Mouse (Mus musculus): ENCODE data around the gene Sipa1l1. TPM values are rescaled to one million over a fixed set of nuclear protein-coding genes. Genes with fewer than 3 reads are reported as not detected.

Sipa1l1 gene
- polyA plus RNA-seq, 1 experiment, result 35.1 TPM

GRCm38 (mm10) chr12:82206857-82207647 lies 37.9 kb downstream of the Sipa1l1 start:
- TF ChIP-seq POLR2A (IDR thresholded peaks at IDR 0.05; ENCODE audit: borderline replicate concordance, insufficient read depth, low read length) (no peak), CTCF (IDR thresholded peaks at IDR 0.05; ENCODE audit: borderline replicate concordance, insufficient read depth, low read depth, low read length) (no peak)
- 94% methylated on average over 8 of the region's 8 CpGs for WGBS

GRCm38 (mm10) chr12:82208046-82208445 lies 38.9 kb downstream of the Sipa1l1 start:
- TF ChIP-seq POLR2A (IDR thresholded peaks at IDR 0.05; ENCODE audit: borderline replicate concordance, insufficient read depth, low read length), result no peak
- TF ChIP-seq CTCF (IDR thresholded peaks at IDR 0.05; ENCODE audit: borderline replicate concordance, insufficient read depth, low read depth, low read length), result no peak
- Histone ChIP-seq H3K27ac (ENCODE audit: insufficient read depth, low read length) (no peak overlapping the region), H3K4me1 (ENCODE audit: control insufficient read depth, insufficient read depth, low read length) (0 out of 2 replicates have a peak, but pooled peaks cover 2% of the 10 kb centered on the region), H3K27me3 (ENCODE audit: control insufficient read depth, insufficient read depth, low read length) (no peaks in the 10 kb centered on the region), H3K4me3 (replicated peaks; ENCODE audit: insufficient read depth, low read depth, low read length) (no peak overlapping the region)
- 95% methylated on average over 3 of the region's 3 CpGs for WGBS
- DNase-seq, result no peak

More at GRCm38 (mm10) chr12:82206857-82207647, 37.9 kb downstream of the Sipa1l1 start:
- Histone ChIP-seq H3K4me3 (replicated peaks; ENCODE audit: insufficient read depth, low read depth, low read length) (no peak overlapping the region), H3K27ac (ENCODE audit: insufficient read depth, low read length) (no peak overlapping the region), H3K27me3 (ENCODE audit: control insufficient read depth, insufficient read depth, low read length) (no peaks in the 10 kb centered on the region), H3K4me1 (ENCODE audit: control insufficient read depth, insufficient read depth, low read length) (0 out of 2 replicates have a peak, but pooled peaks cover 2% of the 10 kb centered on the region)
- no peak for DNase-seq

GRCm38 (mm10) chr12:82208611-82209010 lies 39.5 kb downstream of the Sipa1l1 start:
- no peak overlapping the region for H3K4me3 ChIP-seq (replicated peaks; ENCODE audit: insufficient read depth, low read depth, low read length)
- no peak for DNase-seq
- WGBS, result 70% methylated on average over 4 of the region's 4 CpGs
- H3K4me1 ChIP-seq (ENCODE audit: control insufficient read depth, insufficient read depth, low read length), result 0 out of 2 replicates have a peak, but pooled peaks cover 2% of the 10 kb centered on the region
- no peak overlapping the region for H3K27ac ChIP-seq (ENCODE audit: insufficient read depth, low read length)
- no peaks in the 10 kb centered on the region for H3K27me3 ChIP-seq (ENCODE audit: control insufficient read depth, insufficient read depth, low read length)
- TF ChIP-seq POLR2A (IDR thresholded peaks at IDR 0.05; ENCODE audit: borderline replicate concordance, insufficient read depth, low read length) (no peak), CTCF (IDR thresholded peaks at IDR 0.05; ENCODE audit: borderline replicate concordance, insufficient read depth, low read depth, low read length) (no peak)

- DNase-seq, result no peak
- WGBS, result 75% methylated on average over 2 of the region's 2 CpGs
- Histone ChIP-seq H3K27me3 (ENCODE audit: control insufficient read depth, insufficient read depth, low read length) (no peaks in the 10 kb centered on the region), H3K27ac (ENCODE audit: insufficient read depth, low read length) (no peak overlapping the region), H3K4me3 (replicated peaks; ENCODE audit: insufficient read depth, low read depth, low read length) (no peak overlapping the region), H3K4me1 (ENCODE audit: control insufficient read depth, insufficient read depth, low read length) (0 out of 2 replicates have a peak, but pooled peaks cover 2% of the 10 kb centered on the region)
- TF ChIP-seq POLR2A (IDR thresholded peaks at IDR 0.05; ENCODE audit: borderline replicate concordance, insufficient read depth, low read length) (no peak), CTCF (IDR thresholded peaks at IDR 0.05; ENCODE audit: borderline replicate concordance, insufficient read depth, low read depth, low read length) (no peak)
Observed at GRCm38 (mm10) chr12:82209753-82210152, 40.6 kb downstream of the Sipa1l1 start.

GRCm38 (mm10) chr12:82213056-82213455 lies 43.9 kb downstream of the Sipa1l1 start:
- H3K4me3 ChIP-seq (replicated peaks; ENCODE audit: insufficient read depth, low read depth, low read length), result no peak overlapping the region
- TF ChIP-seq CTCF (IDR thresholded peaks at IDR 0.05; ENCODE audit: borderline replicate concordance, insufficient read depth, low read depth, low read length), result no peak
- no peak for TF ChIP-seq POLR2A (IDR thresholded peaks at IDR 0.05; ENCODE audit: borderline replicate concordance, insufficient read depth, low read length)
- WGBS, result 85% methylated on average over 2 of the region's 2 CpGs

GRCm38 (mm10) chr12:82214916-82215315 lies 45.8 kb downstream of the Sipa1l1 start:
- H3K4me3 ChIP-seq (replicated peaks; ENCODE audit: insufficient read depth, low read depth, low read length), result no peak overlapping the region
- H3K27ac ChIP-seq (ENCODE audit: insufficient read depth, low read length), result no peak overlapping the region
- no peaks in the 10 kb centered on the region for H3K27me3 ChIP-seq (ENCODE audit: control insufficient read depth, insufficient read depth, low read length)
- 61% methylated on average over 5 of the region's 5 CpGs for WGBS
- H3K4me1 ChIP-seq (ENCODE audit: control insufficient read depth, insufficient read depth, low read length), result peaks cover 3% of the 10 kb centered on the region; the same call in 1 of the 2 replicates
- DNase-seq, result no peak
- TF ChIP-seq POLR2A (IDR thresholded peaks at IDR 0.05; ENCODE audit: borderline replicate concordance, insufficient read depth, low read length) (no peak), CTCF (IDR thresholded peaks at IDR 0.05; ENCODE audit: borderline replicate concordance, insufficient read depth, low read depth, low read length) (no peak)

More at GRCm38 (mm10) chr12:82213056-82213455, 43.9 kb downstream of the Sipa1l1 start:
- Histone ChIP-seq H3K27me3 (ENCODE audit: control insufficient read depth, insufficient read depth, low read length) (no peaks in the 10 kb centered on the region), H3K27ac (ENCODE audit: insufficient read depth, low read length) (no peak overlapping the region), H3K4me1 (ENCODE audit: control insufficient read depth, insufficient read depth, low read length) (0 out of 2 replicates have a peak, but pooled peaks cover 2% of the 10 kb centered on the region)
- DNase-seq, result no peak

- TF ChIP-seq POLR2A (IDR thresholded peaks at IDR 0.05; ENCODE audit: borderline replicate concordance, insufficient read depth, low read length) (no peak), CTCF (IDR thresholded peaks at IDR 0.05; ENCODE audit: borderline replicate concordance, insufficient read depth, low read depth, low read length) (no peak)
- Histone ChIP-seq H3K27ac (ENCODE audit: insufficient read depth, low read length) (no peak overlapping the region), H3K4me3 (replicated peaks; ENCODE audit: insufficient read depth, low read depth, low read length) (no peak overlapping the region), H3K27me3 (ENCODE audit: control insufficient read depth, insufficient read depth, low read length) (no peaks in the 10 kb centered on the region), H3K4me1 (ENCODE audit: control insufficient read depth, insufficient read depth, low read length) (peaks cover 3% of the 10 kb centered on the region; the same call in 1 of the 2 replicates)
- 90% methylated on average over 6 of the region's 6 CpGs for WGBS
- DNase-seq, result no peak
Observed at GRCm38 (mm10) chr12:82216801-82217553, 47.9 kb downstream of the Sipa1l1 start.

Data from cerebellum, adult 2 months (tissue).